Mouse (Mus musculus): ENCODE results near the gene Mon2. TPM values are rescaled to one million over a fixed set of nuclear protein-coding genes. Genes with fewer than 3 reads are reported as not detected.
A peak's percentile ranks its signal among the peaks of the same experiment; 100 is the strongest.
"Not testable (repeated sequence)": the region's sequence is repeated elsewhere in the genome, so short reads cannot be mapped to it uniquely, and the experiment has no call there.

Gene Mon2
- polyA plus RNA-seq, 1 experiment from 2014 or later = 29.9 TPM

- no peak overlapping the region for H3K4me2 ChIP-seq
Observed at GRCm38 (mm10) chr10:122979356-122979755, 96.9 kb downstream of the Mon2 start.

GRCm38 (mm10) chr10:122976038-122976437 is 100.3 kb downstream of the Mon2 start:
- Histone ChIP-seq H3K9ac (no peak overlapping the region), H3K36me3 (peaks cover 19% of the 10 kb centered on the region), H3K4me1 (no peaks in the 10 kb centered on the region), H3K27me3 (no peaks in the 10 kb centered on the region), H3K4me2 (no peak overlapping the region), H3K9me3 (no peaks in the 10 kb centered on the region), H3K4me3 (no peak overlapping the region), H3K27ac (no peak overlapping the region)
- ATAC-seq (ENCODE audit: insufficient number of reproducible peaks, low FRiP score, low TSS enrichment, low read depth) = no peak
- WGBS = 72% methylated on average over 9 of the region's 9 CpGs

More at GRCm38 (mm10) chr10:122979356-122979755, 96.9 kb downstream of the Mon2 start:
- H3K9ac ChIP-seq = no peak overlapping the region
- H3K27ac ChIP-seq = no peak overlapping the region
- peaks cover 28% of the 10 kb centered on the region for H3K36me3 ChIP-seq
- H3K9me3 ChIP-seq = no peaks in the 10 kb centered on the region
- no peak; the same call in 1 of the 2 replicates for ATAC-seq (ENCODE audit: insufficient number of reproducible peaks, low FRiP score, low TSS enrichment, low read depth)
- no peaks in the 10 kb centered on the region for H3K27me3 ChIP-seq
- no peak overlapping the region for H3K4me3 ChIP-seq
- H3K4me1 ChIP-seq = peaks cover 4% of the 10 kb centered on the region; the same call in 1 of the 2 replicates

- Histone ChIP-seq H3K9ac (no peak overlapping the region), H3K9me3 (no peaks in the 10 kb centered on the region), H3K4me3 (no peak overlapping the region), H3K4me2 (no peak overlapping the region), H3K27me3 (no peaks in the 10 kb centered on the region), H3K36me3 (no peaks in the 10 kb centered on the region), H3K4me1 (no peaks in the 10 kb centered on the region), H3K27ac (no peak overlapping the region)
- ATAC-seq (ENCODE audit: insufficient number of reproducible peaks, low FRiP score, low TSS enrichment, low read depth) = no peak
Observed at GRCm38 (mm10) chr10:122973241-122973640, 103.1 kb downstream of the Mon2 start.

- 88% methylated on average over 7 of the region's 7 CpGs for WGBS
- ATAC-seq (ENCODE audit: insufficient number of reproducible peaks, low FRiP score, low TSS enrichment, low read depth) = no peak
- H3K4me2 ChIP-seq = no peak overlapping the region
Observed at GRCm38 (mm10) chr10:122970188-122970587, 106.1 kb downstream of the Mon2 start.

GRCm38 (mm10) chr10:122966421-122966820 is 109.9 kb downstream of the Mon2 start:
- no peaks in the 10 kb centered on the region; the same call in 1 of the 2 replicates for H3K27me3 ChIP-seq
- H3K4me2 ChIP-seq = no peak overlapping the region
- no peak for ATAC-seq (ENCODE audit: insufficient number of reproducible peaks, low FRiP score, low TSS enrichment, low read depth)
- H3K4me3 ChIP-seq = no peak overlapping the region
- WGBS = 45% methylated on average over 7 of the region's 7 CpGs
- H3K36me3 ChIP-seq = no peaks in the 10 kb centered on the region
- H3K27ac ChIP-seq = no peak overlapping the region
- H3K9me3 ChIP-seq = no peaks in the 10 kb centered on the region
- H3K9ac ChIP-seq = no peak overlapping the region
- peaks cover 20% of the 10 kb centered on the region for H3K4me1 ChIP-seq

More at GRCm38 (mm10) chr10:122970188-122970587, 106.1 kb downstream of the Mon2 start:
- no peak overlapping the region for H3K27ac ChIP-seq
- no peaks in the 10 kb centered on the region for H3K36me3 ChIP-seq
- H3K4me3 ChIP-seq = no peak overlapping the region
- H3K27me3 ChIP-seq = no peaks in the 10 kb centered on the region
- H3K4me1 ChIP-seq = 0 out of 2 replicates have a peak, but pooled peaks cover 5% of the 10 kb centered on the region
- H3K9ac ChIP-seq = no peak overlapping the region
- no peaks in the 10 kb centered on the region for H3K9me3 ChIP-seq

- not testable (repeated sequence) for ATAC-seq (ENCODE audit: insufficient number of reproducible peaks, low FRiP score, low TSS enrichment, low read depth); H3K27me3 ChIP-seq; H3K36me3 ChIP-seq; H3K9me3 ChIP-seq; H3K4me2 ChIP-seq; H3K4me3 ChIP-seq; H3K27ac ChIP-seq; H3K9ac ChIP-seq
- 92% methylated on average over 5 of the region's 5 CpGs for WGBS
- H3K4me1 ChIP-seq = peaks cover 27% of the 10 kb centered on the region
Observed at GRCm38 (mm10) chr10:122965650-122966049, 110.7 kb downstream of the Mon2 start.

GRCm38 (mm10) chr10:122964241-122964636 is 112.1 kb downstream of the Mon2 start:
- no peak for ATAC-seq (ENCODE audit: insufficient number of reproducible peaks, low FRiP score, low TSS enrichment, low read depth)
- H3K27ac ChIP-seq = no peak overlapping the region
- H3K4me1 ChIP-seq = peaks cover 30% of the 10 kb centered on the region
- 48% methylated on average over 4 of the region's 4 CpGs for WGBS
- peak overlapping the region; percentile 37; the same call in 1 of the 2 replicates for H3K4me2 ChIP-seq
- H3K9me3 ChIP-seq = no peaks in the 10 kb centered on the region
- H3K4me3 ChIP-seq = no peak overlapping the region
- no peaks in the 10 kb centered on the region; the same call in 1 of the 2 replicates for H3K27me3 ChIP-seq
- H3K9ac ChIP-seq = no peak overlapping the region
- H3K36me3 ChIP-seq = no peaks in the 10 kb centered on the region

- no peak overlapping the region for H3K9ac ChIP-seq
- ATAC-seq (ENCODE audit: insufficient number of reproducible peaks, low FRiP score, low TSS enrichment, low read depth) = no peak
Observed at GRCm38 (mm10) chr10:122963463-122964240, 112.7 kb downstream of the Mon2 start.

GRCm38 (mm10) chr10:122962651-122963050 is 113.7 kb downstream of the Mon2 start:
- no peak overlapping the region for H3K27ac ChIP-seq
- ATAC-seq (ENCODE audit: insufficient number of reproducible peaks, low FRiP score, low TSS enrichment, low read depth) = no peak
- no peaks in the 10 kb centered on the region; the same call in 1 of the 2 replicates for H3K27me3 ChIP-seq
- H3K9me3 ChIP-seq = no peaks in the 10 kb centered on the region
- H3K4me3 ChIP-seq = no peak overlapping the region
- H3K9ac ChIP-seq = no peak overlapping the region
- WGBS = 78% methylated on average over 9 of the region's 9 CpGs
- H3K36me3 ChIP-seq = no peaks in the 10 kb centered on the region
- H3K4me2 ChIP-seq = no peak overlapping the region
- H3K4me1 ChIP-seq = peaks cover 30% of the 10 kb centered on the region

More at GRCm38 (mm10) chr10:122963463-122964240, 112.7 kb downstream of the Mon2 start:
- H3K36me3 ChIP-seq = no peaks in the 10 kb centered on the region
- WGBS = 13% methylated on average over 21 of the region's 21 CpGs
- H3K9me3 ChIP-seq = no peaks in the 10 kb centered on the region
- H3K4me2 ChIP-seq = peak overlapping the region; percentile 37
- peaks cover 30% of the 10 kb centered on the region for H3K4me1 ChIP-seq
- H3K27ac ChIP-seq = no peak overlapping the region
- peak overlapping the region; percentile 13 for H3K4me3 ChIP-seq
- no peaks in the 10 kb centered on the region; the same call in 1 of the 2 replicates for H3K27me3 ChIP-seq

GRCm38 (mm10) chr10:122961494-122961893 is 114.8 kb downstream of the Mon2 start:
- Histone ChIP-seq H3K27me3 (no peaks in the 10 kb centered on the region; the same call in 1 of the 2 replicates), H3K27ac (no peak overlapping the region), H3K4me2 (no peak overlapping the region), H3K9me3 (no peaks in the 10 kb centered on the region), H3K4me3 (no peak overlapping the region), H3K36me3 (no peaks in the 10 kb centered on the region), H3K4me1 (peaks cover 30% of the 10 kb centered on the region), H3K9ac (no peak overlapping the region)
- ATAC-seq (ENCODE audit: insufficient number of reproducible peaks, low FRiP score, low TSS enrichment, low read depth) = no peak
- WGBS = 49% methylated on average over 9 of the region's 9 CpGs

GRCm38 (mm10) chr10:122960738-122961137 is 115.6 kb downstream of the Mon2 start:
- WGBS = 48% methylated on average over 16 of the region's 16 CpGs

GRCm38 (mm10) chr10:122960216-122960615 is 116.1 kb downstream of the Mon2 start:
- Histone ChIP-seq H3K36me3 (no peaks in the 10 kb centered on the region), H3K4me2 (no peak overlapping the region), H3K9ac (no peak overlapping the region), H3K9me3 (no peaks in the 10 kb centered on the region), H3K4me1 (peaks cover 25% of the 10 kb centered on the region), H3K4me3 (no peak overlapping the region), H3K27me3 (no peaks in the 10 kb centered on the region; the same call in 1 of the 2 replicates), H3K27ac (no peak overlapping the region)
- WGBS = 87% methylated on average over 16 of the region's 16 CpGs
- no peak for ATAC-seq (ENCODE audit: insufficient number of reproducible peaks, low FRiP score, low TSS enrichment, low read depth)

More at GRCm38 (mm10) chr10:122960738-122961137, 115.6 kb downstream of the Mon2 start:
- no peaks in the 10 kb centered on the region for H3K9me3 ChIP-seq
- H3K4me2 ChIP-seq = no peak overlapping the region
- no peak overlapping the region for H3K4me3 ChIP-seq
- no peaks in the 10 kb centered on the region for H3K36me3 ChIP-seq
- H3K9ac ChIP-seq = no peak overlapping the region
- ATAC-seq (ENCODE audit: insufficient number of reproducible peaks, low FRiP score, low TSS enrichment, low read depth) = no peak
- no peaks in the 10 kb centered on the region; the same call in 1 of the 2 replicates for H3K27me3 ChIP-seq
- H3K27ac ChIP-seq = no peak overlapping the region
- peaks cover 25% of the 10 kb centered on the region for H3K4me1 ChIP-seq

All from limb, embryonic 15.5 days (tissue).